Mouse (Mus musculus): ENCODE results near the gene Fhod1.

The Fhod1 gene

GRCm38 (mm10) chr8:105349096-105349771 lies 1.5 kb upstream of the Fhod1 start:
- DNase-seq (ENCODE audit: inconsistent age in 2 of 2, low spot score in 1 of 2): peak in 1 of 2 experiments; percentile 46

DNA sequence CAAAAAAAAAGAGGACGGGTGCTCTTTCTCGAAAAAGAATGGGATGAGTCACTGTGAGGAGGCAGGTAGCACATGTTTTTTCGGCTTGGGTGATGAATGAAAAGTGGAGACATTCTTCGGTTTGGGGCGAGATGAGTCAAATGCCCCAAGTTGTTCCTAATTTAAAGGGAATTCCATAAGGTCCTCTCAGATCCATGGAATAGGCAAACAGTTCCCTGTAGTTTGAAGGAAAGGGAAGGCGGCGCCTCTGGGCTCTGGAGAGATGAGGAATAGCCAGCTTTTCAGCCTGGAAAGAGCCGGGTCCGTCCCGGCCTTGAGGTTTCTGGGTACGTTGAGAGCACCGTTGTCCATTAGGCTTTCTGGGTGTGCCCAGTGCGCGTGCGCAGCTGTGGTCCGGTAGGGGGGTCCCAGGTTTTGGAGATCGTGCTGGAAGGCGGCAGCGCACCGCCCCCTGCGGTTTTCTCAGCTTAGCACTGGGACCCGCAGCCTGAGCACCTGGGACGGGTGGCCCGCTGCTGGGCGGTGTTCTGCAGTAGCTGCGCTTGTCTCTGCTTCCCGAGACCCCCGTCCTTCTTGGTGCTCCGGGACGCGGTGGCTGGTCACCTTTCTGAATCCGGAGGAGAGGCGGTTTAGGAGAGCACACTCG lies 820 bp upstream of the Fhod1 start, which contains the start of gene Slc9a5:
TSS of gene Slc9a5 (plus strand) at position 394 of the 646 bp plus-strand sequence.
- peak; percentile 73 to 82 for DNase-seq (ENCODE audit: inconsistent age in 2 of 2, low spot score in 1 of 2)

GRCm38 (mm10) chr8:105346611-105347427 lies 934 bp downstream of the Fhod1 start:
- DNase-seq (ENCODE audit: inconsistent age in 2 of 2, low spot score in 1 of 2): peak; percentile 62 to 83

DNA sequence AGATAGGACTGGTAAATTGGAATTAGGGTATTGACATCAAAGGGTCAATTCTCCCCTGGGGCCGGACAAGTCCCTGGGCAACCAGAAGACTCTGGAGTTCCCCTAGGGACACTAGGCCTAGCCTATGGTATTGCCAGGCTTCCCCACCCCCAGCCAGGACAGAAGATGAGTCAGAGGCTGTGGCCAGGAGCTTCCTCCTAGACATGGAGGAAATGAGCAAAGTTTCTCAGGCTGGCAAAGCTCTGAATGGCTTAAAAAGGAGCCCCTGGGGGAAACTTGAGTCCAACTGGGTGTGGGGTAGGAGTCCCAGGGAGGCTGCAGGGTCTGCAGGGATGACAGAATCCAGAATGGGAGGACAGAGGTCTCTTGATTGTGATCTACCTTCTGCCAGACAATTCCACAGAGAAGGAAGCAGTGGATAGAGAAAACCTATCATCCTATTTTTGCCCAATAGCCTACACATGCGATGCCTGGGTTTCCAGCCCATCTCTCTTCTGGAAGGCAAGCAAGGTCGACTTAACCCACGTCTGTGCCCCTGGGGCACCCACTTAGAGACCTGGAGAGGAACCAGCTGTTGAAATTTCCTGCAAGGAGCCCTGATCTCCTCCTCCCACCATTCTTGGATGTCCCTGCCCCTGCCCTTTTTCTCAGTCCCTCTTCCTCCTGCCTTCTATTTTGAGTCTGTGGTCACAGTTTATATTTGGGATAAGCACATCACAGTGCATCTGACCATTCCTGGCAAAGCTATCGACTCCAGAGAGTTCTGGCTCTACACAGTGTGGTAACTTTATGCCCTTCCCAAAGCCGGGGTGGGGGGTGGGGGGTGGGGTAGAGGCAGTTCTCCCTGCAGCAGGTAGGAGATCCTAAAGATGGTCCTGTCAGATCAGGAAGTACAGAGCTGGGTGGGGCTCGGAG lies 2.4 kb downstream of the Fhod1 start:
- DNase-seq (ENCODE audit: inconsistent age in 2 of 2, low spot score in 1 of 2): peak; percentile 67 to 74

DNA sequence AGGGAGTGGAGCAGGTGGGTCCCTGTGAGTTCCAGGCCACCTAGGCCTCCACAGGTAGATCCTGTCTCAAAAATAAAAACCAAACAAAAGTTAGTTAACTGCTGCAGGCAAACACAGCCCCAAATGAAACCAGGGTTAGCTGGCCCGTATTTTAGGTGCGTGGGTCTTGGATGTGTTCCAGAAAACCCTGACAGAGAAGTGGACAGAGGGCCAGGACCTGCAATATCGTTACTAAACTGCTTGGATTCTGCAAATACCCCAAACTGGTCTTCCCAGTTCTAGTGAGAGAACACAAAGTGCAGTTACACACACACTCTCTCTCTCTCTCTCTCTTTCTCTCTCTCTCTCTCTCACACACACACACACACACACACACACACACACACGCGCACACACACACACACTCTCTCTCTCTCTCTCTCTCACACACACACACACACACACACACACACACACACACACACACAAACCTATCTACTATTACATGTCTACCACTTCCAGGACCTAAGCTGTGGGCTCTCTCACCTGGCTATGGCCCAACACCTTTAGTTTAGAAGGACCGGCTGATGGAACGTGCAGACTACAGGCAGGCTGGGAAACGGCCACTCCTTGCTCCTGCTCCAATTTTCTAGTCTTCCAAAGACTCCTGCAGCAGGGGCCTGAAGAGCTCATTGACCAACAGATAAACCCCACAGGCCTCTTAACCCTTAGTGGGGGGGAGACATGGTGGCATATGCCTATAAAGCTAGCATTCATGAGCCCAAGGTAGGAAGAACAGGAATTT lies 3.8 kb downstream of the Fhod1 start:
- DNase-seq (ENCODE audit: inconsistent age in 2 of 2, low spot score in 1 of 2): no peak

DNA sequence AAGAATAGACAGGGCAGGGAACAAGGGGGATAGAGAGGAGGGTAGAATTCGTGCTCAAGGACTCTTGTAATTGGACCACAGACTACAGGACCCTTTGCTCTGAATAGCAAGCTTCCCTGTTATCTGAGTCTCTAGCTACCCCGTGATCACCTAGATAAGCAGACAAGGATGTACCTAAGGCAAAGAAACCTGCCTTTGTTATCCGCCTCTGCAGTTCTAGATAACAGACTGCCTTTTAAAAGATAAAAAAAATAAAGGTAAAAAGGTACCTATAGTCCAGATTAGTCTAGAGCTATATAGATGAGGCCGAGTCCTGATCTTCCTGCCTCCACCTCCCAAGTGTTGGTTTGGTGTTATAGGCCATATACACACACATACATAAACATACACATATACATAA lies 5.0 kb downstream of the Fhod1 start:
- no peak for DNase-seq (ENCODE audit: inconsistent age in 2 of 2, low spot score in 1 of 2)

GRCm38 (mm10) chr8:105341399-105341798 lies 6.4 kb downstream of the Fhod1 start:
- DNase-seq (ENCODE audit: inconsistent age in 2 of 2, low spot score in 1 of 2): no peak

DNA sequence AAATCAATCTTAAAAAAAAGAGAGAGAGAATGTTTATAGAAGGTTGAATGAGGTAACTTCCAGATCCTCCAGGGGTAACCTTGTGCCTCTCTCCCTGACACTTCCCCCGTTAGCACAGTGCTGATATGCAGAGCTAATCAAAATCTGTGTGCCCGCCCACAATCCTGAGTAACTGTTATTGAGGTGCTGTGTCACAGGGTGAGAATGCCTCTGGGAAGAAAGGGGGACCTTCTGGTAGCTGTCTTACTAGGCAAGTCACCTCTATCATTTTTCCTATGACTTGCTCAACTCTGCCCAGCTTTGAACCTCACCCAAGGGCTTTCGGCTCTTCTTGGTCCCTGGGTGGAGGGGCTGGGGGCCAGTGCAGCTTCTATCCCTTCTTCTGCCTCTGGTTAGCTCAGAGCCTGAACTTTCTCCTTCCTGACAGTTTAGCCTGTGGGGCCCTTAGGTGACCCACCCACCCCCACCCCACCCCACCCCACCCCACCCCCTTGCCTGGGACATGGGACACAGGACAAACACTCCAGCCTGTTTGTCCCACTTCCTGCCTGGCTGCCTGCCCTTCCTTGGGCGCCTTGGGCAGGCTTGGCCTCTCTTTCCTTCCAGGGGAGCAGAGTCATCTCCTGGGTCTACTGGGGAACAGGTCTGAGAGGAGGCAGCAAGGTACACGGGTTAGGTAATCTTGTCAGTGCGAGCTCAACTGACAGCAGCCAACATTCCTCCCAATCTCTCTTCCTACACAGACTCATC lies 7.7 kb downstream of the Fhod1 start:
- DNase-seq (ENCODE audit: inconsistent age in 2 of 2, low spot score in 1 of 2): peak in 1 of 2 experiments; percentile 42

DNA sequence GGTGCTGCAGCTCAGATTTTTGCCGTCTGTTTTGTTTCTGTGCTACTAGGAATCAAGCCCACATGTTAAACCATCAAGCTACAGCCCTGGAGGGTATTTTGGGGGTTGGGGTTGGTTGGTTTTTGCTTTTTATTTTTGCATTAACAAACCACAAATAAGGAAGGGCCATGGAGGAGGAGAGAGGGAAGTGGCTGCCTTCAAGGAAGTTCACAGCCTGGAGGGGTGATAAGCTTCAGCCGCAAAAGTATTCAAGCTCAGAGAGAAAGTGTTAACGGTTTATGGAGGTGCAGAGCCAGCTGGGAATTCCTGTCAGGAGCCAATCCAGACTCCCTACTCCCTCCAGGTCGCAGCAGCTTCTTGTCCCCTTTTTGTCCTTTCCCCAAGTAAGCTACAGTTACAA lies 8.8 kb downstream of the Fhod1 start:
- no peak for DNase-seq (ENCODE audit: inconsistent age in 2 of 2, low spot score in 1 of 2)

DNA sequence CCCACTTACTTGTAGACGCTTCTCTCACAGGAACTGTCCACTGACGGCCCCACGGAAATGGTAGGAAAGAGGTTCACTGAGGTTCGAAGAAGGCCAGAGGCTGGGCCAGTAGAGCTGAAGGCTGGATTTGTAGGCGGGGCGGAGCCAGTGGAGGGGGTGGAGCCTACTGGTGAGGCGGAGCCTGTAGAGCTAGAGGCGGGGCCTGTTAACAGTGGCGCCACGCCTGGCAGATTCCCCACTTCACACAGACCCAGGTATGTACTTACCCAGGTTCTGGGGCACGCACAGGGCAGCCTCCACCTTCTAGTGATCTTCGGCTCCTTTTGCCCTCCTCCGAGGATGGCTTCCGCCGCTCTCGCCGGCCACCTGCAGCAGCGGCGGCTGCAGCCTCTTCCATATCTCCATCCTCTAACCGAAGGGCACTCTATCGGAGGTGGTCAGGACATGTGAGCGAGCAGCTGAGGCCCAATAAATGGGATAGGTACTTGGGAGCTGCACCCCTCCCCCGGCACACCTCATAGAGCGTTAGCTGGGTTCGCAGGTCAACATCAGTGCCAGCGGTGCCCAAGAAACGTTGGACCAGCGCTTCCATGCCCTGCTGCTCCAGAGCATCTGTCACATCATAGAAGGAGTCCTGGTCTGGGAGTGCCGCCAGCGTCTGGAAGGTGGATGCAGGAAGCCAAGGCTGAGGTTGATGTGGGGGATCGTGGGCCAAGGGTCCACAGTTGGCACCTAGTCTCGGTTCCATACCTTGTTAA lies 11.2 kb downstream of the Fhod1 start:
- DNase-seq (ENCODE audit: inconsistent age in 2 of 2, low spot score in 1 of 2): peak in 1 of 2 experiments; percentile 36

DNA sequence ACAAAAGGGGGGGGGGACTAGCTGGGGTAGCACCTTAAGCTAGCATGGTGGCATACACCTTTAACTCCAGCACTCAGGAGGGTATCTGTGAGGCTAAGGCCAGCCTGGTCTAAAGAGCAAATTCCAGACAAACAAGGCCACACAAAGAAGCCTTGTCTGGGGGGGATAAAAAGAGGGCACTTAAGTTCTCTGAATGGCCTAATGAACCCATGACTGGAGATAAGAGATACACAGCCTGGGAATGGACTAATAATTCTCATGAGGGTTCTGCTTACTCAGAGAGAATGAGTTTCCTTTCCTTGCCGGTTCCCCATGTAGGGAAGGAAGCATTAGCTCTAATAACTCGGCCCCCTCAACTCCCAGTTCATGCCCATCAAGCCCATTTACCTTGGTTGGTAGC lies 15.2 kb downstream of the Fhod1 start:
- DNase-seq (ENCODE audit: inconsistent age in 2 of 2, low spot score in 1 of 2): no peak

- DNase-seq (ENCODE audit: inconsistent age in 2 of 2, low spot score in 1 of 2): no peak
Observed at GRCm38 (mm10) chr8:105331931-105332330, 15.8 kb downstream of the Fhod1 start.

- DNase-seq (ENCODE audit: inconsistent age in 2 of 2, low spot score in 1 of 2): no peak
Observed at GRCm38 (mm10) chr8:105331469-105331868, 16.3 kb downstream of the Fhod1 start.

DNA sequence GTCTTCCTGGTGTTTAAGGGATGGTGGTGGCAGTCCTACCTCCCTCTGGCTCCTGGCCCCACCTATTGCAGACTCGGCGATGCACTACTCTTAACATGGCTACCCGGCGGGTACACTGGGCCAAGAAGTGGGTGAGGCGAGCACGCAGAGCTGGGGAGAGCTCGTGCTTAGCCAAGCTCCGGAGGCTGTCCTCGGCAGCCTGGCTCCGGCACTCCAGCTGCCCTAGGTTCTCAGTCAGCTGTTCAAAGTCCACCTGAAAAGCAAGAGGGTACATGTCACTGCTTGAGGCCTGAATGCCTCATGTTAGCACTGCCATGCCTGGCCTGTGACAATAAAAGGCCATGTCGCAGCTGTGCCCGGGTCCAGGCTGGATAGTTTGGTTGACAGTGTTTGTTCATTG lies 17.4 kb downstream of the Fhod1 start:
- no peak for DNase-seq (ENCODE audit: inconsistent age in 2 of 2, low spot score in 1 of 2)

- DNase-seq (ENCODE audit: inconsistent age in 2 of 2, low spot score in 1 of 2): no peak
Observed at GRCm38 (mm10) chr8:105326968-105327367, 20.8 kb downstream of the Fhod1 start.

DNA sequence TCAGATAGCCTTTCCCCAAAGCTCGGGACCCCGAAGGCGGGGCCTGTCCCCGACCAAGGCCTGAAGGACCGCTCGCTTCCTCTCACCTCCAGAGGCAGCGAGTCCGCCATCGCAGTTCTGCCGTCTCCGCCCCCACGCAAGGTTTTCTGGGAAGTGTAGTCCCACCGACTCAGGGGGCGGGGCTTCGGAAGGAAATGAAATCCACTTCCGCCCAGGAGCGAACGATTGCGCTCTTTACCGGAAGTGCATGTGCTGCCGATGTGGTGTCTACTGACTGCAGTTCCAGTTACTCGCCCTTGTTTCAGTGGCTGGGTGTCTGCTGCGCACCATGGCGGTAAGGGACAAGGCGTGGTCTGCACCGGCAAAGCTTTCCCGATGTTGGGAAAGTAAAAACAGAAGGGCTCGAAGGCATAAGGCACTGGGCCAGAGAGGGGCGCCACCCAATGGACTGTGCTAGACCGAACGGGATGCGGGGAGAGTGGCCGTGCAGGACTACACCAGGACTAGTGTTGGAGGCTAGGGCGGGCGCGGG lies 21.5 kb downstream of the Fhod1 start, which contains the start of the genes Lrrc29 and Tmem208:
TSS of gene Lrrc29 (minus strand) at position 138 of the 532 bp plus-strand sequence.
TSS of gene Tmem208 (plus strand) at position 214 of the 532 bp plus-strand sequence.
- peak; percentile 97 to 99 for DNase-seq (ENCODE audit: inconsistent age in 2 of 2, low spot score in 1 of 2)

DNA sequence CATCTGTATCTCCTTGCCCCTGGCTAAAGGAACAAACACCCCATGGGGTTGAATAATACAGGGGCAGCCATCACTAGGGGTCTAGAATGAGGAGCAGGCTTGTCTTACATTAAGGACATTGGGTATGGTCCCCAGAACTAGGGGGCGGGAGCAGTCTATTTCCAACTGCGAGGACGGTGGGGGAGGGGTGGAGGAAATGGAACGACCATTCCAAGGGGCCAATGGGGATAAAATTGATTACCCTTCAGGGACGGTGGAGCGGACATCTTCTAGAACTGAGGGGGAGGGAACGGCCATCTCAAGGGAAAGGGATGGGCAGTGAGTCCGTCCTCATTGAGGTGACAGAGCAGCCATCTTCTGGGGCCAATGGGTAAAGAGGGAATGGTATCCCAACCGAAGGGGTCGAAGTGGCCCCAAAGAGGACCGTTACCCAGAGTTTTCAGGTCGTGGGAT lies 22.1 kb downstream of the Fhod1 start:
- DNase-seq (ENCODE audit: inconsistent age in 2 of 2, low spot score in 1 of 2): no peak

DNA sequence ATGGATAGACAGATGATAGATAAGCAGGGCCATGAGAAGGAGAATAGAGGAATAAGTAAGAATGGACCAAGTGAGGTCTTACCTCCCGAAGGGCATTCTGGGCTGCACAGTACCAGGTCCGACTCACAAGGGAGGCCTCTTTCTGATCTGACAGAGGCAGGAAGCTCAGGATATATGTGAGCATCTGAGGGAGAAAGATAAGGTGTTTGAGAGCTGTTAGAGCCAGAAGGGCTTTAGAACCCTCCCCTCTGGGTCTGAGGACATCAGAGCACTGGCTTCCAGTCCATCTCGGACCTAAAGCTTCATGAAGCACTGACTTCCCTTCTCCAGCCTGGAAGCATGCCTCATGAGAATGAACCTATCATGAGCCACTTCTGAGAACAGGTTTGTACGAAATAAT lies 24.6 kb downstream of the Fhod1 start:
- no peak for DNase-seq (ENCODE audit: inconsistent age in 2 of 2, low spot score in 1 of 2)
